Comparison of ENCODE assay signal across 9 mouse cellular contexts in the genomic region with DNA sequence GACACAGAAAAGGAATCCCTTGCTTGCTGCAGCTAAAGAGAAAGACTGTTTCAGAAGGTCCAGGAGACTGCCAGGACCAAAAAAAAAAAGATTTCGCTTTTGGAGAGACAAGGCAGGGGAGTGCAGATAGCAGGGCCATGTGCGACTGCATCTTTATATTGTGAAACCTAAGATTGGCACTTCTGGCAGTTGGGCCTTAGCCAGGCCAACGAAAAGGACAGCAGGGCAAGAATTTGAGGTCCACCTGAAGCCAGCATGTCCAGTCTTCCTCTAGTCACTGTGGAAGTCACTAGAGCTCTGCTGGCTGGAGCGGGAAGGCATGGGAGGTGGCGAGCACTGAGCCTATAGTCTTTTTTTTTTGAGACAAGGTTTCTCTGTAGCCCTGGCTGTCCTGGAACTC. TPM values are rescaled to one million over a fixed set of nuclear protein-coding genes. Genes with fewer than 3 reads are reported as not detected.
A peak's percentile ranks its signal among the peaks of the same experiment; 100 is the strongest.
DNase-seq lines count a peak whose midpoint lies in the region; ATAC-seq and TF ChIP-seq lines count a peak whose summit lies in the region.
"Had no signal": no experiment of that assay in that cellular context is flagged by ENCODE, and none has a peak within 500 bp of the region (broad histone marks: within the 10 kb centered on the region; RNA-seq: fewer than 3 reads in every experiment).

No protein-coding gene starts in this region.

- H3K4me1 ChIP-seq in lung, embryonic 16.5 days (replicated peaks; ENCODE audit: control insufficient read depth, insufficient read depth, low read length) = peaks cover 17% of the 10 kb centered on the region
- peaks cover 12% of the 10 kb centered on the region for H3K4me1 ChIP-seq in embryonic facial prominence, embryonic 14.5 days (ENCODE audit: control insufficient read depth, insufficient read depth, low read length)
- peaks cover 13% of the 10 kb centered on the region for H3K4me1 ChIP-seq in limb, embryonic 11.5 days (ENCODE audit: control insufficient read depth, insufficient read depth, low read length)
- H3K4me1 ChIP-seq in small intestine, adult 2 months (ENCODE audit: control insufficient read depth, insufficient read depth, insufficient read length, low read length) = peaks cover 26% of the 10 kb centered on the region; the same call in 1 of the 2 replicates

- H3K36me3 ChIP-seq in lung, embryonic 16.5 days (ENCODE audit: control insufficient read depth, insufficient read depth, low read length) = peaks cover 3% of the 10 kb centered on the region; the same call in 1 of the 2 replicates
- H3K36me3 ChIP-seq in embryonic facial prominence, embryonic 14.5 days (ENCODE audit: control insufficient read depth, insufficient read depth, low read length) = peaks cover 27% of the 10 kb centered on the region
- H3K36me3 ChIP-seq in limb, embryonic 11.5 days (ENCODE audit: control insufficient read depth, insufficient read depth, low read length) = peaks cover 5% of the 10 kb centered on the region
- H3K36me3 ChIP-seq in small intestine, adult 2 months (ENCODE audit: control insufficient read depth, insufficient read depth, low read length) = peaks cover 16% of the 10 kb centered on the region

- H3K9ac ChIP-seq in lung, embryonic 16.5 days (ENCODE audit: low read length) = peak overlapping the region; percentile 97
- H3K9ac ChIP-seq in embryonic facial prominence, embryonic 14.5 days (ENCODE audit: low read depth, low read length) = peak overlapping the region; percentile 89
- peak overlapping the region; percentile 94; the same call in 1 of the 2 replicates for H3K9ac ChIP-seq in limb, embryonic 11.5 days (ENCODE audit: low read length)

- H3K27ac ChIP-seq in lung, embryonic 16.5 days (ENCODE audit: low read length) = no peak overlapping the region
- H3K27ac ChIP-seq in embryonic facial prominence, embryonic 14.5 days (replicated peaks; ENCODE audit: low read depth, low read length) = no peak overlapping the region; the same call in 1 of the 2 replicates
- H3K27ac ChIP-seq in limb, embryonic 11.5 days (replicated peaks; ENCODE audit: low read depth, low read length) = no peak overlapping the region; the same call in 1 of the 2 replicates
- H3K27ac ChIP-seq in small intestine, adult 2 months (ENCODE audit: insufficient read depth, low read depth, low read length) = no peak overlapping the region

- no peak for TF ChIP-seq CTCF in small intestine, adult 2 months (IDR thresholded peaks at IDR 0.05; ENCODE audit: extremely low read depth, insufficient read length, insufficient replicate concordance, low read depth, low read length)

- DNase-seq in lung, postnatal 25 days (ENCODE audit: low spot score) = no peak
- DNase-seq in embryonic facial prominence, embryonic 14.5 days (ENCODE audit: low spot score) = no peak
- DNase-seq in limb, embryonic 11.5 days (ENCODE audit: low spot score) = no peak
- DNase-seq in frontal cortex, postnatal 25 days (ENCODE audit: low spot score in 2 of 2) = no peak
- DNase-seq in layer of hippocampus, postnatal 25 days (ENCODE audit: extremely low spot score in 1 of 2, low spot score in 1 of 2) = no peak
- DNase-seq in cerebellum, adult 8-10 months = no peak

- no peak for ATAC-seq in lung, embryonic 16.5 days (ENCODE audit: low read depth)
- ATAC-seq in embryonic facial prominence, embryonic 14.5 days (ENCODE audit: low read depth) = no peak
- no peak for ATAC-seq in limb, embryonic 11.5 days (ENCODE audit: insufficient number of reproducible peaks, low FRiP score, low TSS enrichment, low read depth)

- peak overlapping the region; percentile 65 for H3K4me2 ChIP-seq in lung, embryonic 16.5 days (ENCODE audit: low read depth, low read length)
- H3K4me2 ChIP-seq in embryonic facial prominence, embryonic 14.5 days (ENCODE audit: low read depth, low read length) = peak overlapping the region; percentile 61
- peak overlapping the region; percentile 76 for H3K4me2 ChIP-seq in limb, embryonic 11.5 days (ENCODE audit: low read depth, severe bottlenecking)

- whole genome bisulfite sequencing in lung, embryonic 16.5 days = 49% methylated on average over 5 of the region's 5 CpGs
- WGBS in embryonic facial prominence, embryonic 14.5 days = 57% methylated on average over 5 of the region's 5 CpGs
- 67% methylated on average over 5 of the region's 5 CpGs for WGBS in limb, embryonic 11.5 days
- 24% methylated on average over 5 of the region's 5 CpGs for WGBS in small intestine, adult 2 months

- TF ChIP-seq POLR2A in small intestine, adult 2 months (IDR thresholded peaks at IDR 0.05; ENCODE audit: low read depth, low read length) = no peak

- no peaks in the 10 kb centered on the region for H3K27me3 ChIP-seq in lung, embryonic 16.5 days (ENCODE audit: control insufficient read depth, insufficient read depth, low read depth, low read length)
- no peaks in the 10 kb centered on the region for H3K27me3 ChIP-seq in embryonic facial prominence, embryonic 14.5 days (replicated peaks; ENCODE audit: control insufficient read depth, insufficient read depth, low read length)
- no peaks in the 10 kb centered on the region for H3K27me3 ChIP-seq in limb, embryonic 11.5 days (ENCODE audit: control insufficient read depth, insufficient read depth, low read length)
- H3K27me3 ChIP-seq in small intestine, adult 2 months (ENCODE audit: control insufficient read depth, insufficient read depth, low read length) = no peaks in the 10 kb centered on the region

- peak overlapping the region; percentile 79 for H3K4me3 ChIP-seq in lung, embryonic 16.5 days (ENCODE audit: low read length)
- H3K4me3 ChIP-seq in embryonic facial prominence, embryonic 14.5 days (ENCODE audit: low read depth, low read length) = peak overlapping the region; percentile 66
- peak overlapping the region; percentile 70 for H3K4me3 ChIP-seq in limb, embryonic 11.5 days (ENCODE audit: low read depth, low read length)
- peak overlapping the region; percentile 15 for H3K4me3 ChIP-seq in small intestine, adult 2 months (ENCODE audit: low read depth, low read length)

- H3K9me3 ChIP-seq in lung, embryonic 16.5 days (ENCODE audit: control insufficient read depth, low read length) = no peaks in the 10 kb centered on the region
- H3K9me3 ChIP-seq in embryonic facial prominence, embryonic 14.5 days (ENCODE audit: control insufficient read depth, low read length) = no peaks in the 10 kb centered on the region
- H3K9me3 ChIP-seq in limb, embryonic 11.5 days (ENCODE audit: control insufficient read depth, low read length) = no peaks in the 10 kb centered on the region

RNA-seq across cellular contexts. Expression of a gene that starts 1.2 kb away (rescaled TPM):
- 130 and 147 TPM in 2 replicates for polyA plus RNA-seq in lung, embryonic 16.5 days (2015; fragmentation: Nextera tagmentation; extraction: Ambion mirVana)
- polyA plus RNA-seq in embryonic facial prominence, embryonic 14.5 days (2014; fragmentation: Nextera tagmentation; extraction: Ambion mirVana) = 87.0 and 99.7 TPM in 2 replicates
- 174 and 185 TPM in 2 replicates for polyA plus RNA-seq in limb, embryonic 11.5 days (2014; fragmentation: Nextera tagmentation; extraction: Ambion mirVana)
- 52.3 and 108 TPM in 2 replicates for polyA plus RNA-seq in small intestine, adult 2 months (2012; rRNA removed)
- 1 to 10 TPM; 4.5 to 5.6 TPM for total RNA-seq in layer of hippocampus, postnatal 25 days (2021)

RNA-seq across cellular contexts. Expression of a gene that starts 16.0 kb away (rescaled TPM):
- 15.2 and 16.0 TPM in 2 replicates for polyA plus RNA-seq in lung, embryonic 16.5 days (2015; fragmentation: Nextera tagmentation; extraction: Ambion mirVana)
- 18.1 and 21.4 TPM in 2 replicates for polyA plus RNA-seq in embryonic facial prominence, embryonic 14.5 days (2014; fragmentation: Nextera tagmentation; extraction: Ambion mirVana)
- 17.7 and 18.9 TPM in 2 replicates for polyA plus RNA-seq in limb, embryonic 11.5 days (2014; fragmentation: Nextera tagmentation; extraction: Ambion mirVana)
- polyA plus RNA-seq in small intestine, adult 2 months (2012; rRNA removed) = 19.7 and 44.8 TPM in 2 replicates
- 10 to 100 TPM; 74.3 to 75.8 TPM for total RNA-seq in layer of hippocampus, postnatal 25 days (2021)

RNA-seq across cellular contexts. Expression of a gene that starts 24.7 kb away (rescaled TPM):
- 0.94 TPM in 1 of 2 replicates, not detected in the other for polyA plus RNA-seq in lung, embryonic 16.5 days (2015; fragmentation: Nextera tagmentation; extraction: Ambion mirVana)
- 7.9 and 33.0 TPM in 2 replicates for polyA plus RNA-seq in embryonic facial prominence, embryonic 14.5 days (2014; fragmentation: Nextera tagmentation; extraction: Ambion mirVana)
- not detected in 2 replicates for polyA plus RNA-seq in limb, embryonic 11.5 days (2014; fragmentation: Nextera tagmentation; extraction: Ambion mirVana)
- polyA plus RNA-seq in small intestine, adult 2 months (2012; rRNA removed) = 1.6 TPM in 1 of 2 replicates, not detected in the other
- 1 to 10 TPM in 1 of 2 experiments, not detected in 1; 1.3 TPM for total RNA-seq in layer of hippocampus, postnatal 25 days (2021)
- polyA plus RNA-seq: inflammation-experienced regulatory T-cells, adult 6 months had no signal

RNA-seq across cellular contexts. Expression of a gene that starts 30.5 kb away (rescaled TPM):
- polyA plus RNA-seq in lung, embryonic 16.5 days (2015; fragmentation: Nextera tagmentation; extraction: Ambion mirVana) = 0.43 TPM in 1 of 2 replicates, not detected in the other
- polyA plus RNA-seq in embryonic facial prominence, embryonic 14.5 days (2014; fragmentation: Nextera tagmentation; extraction: Ambion mirVana) = 6.5 and 27.0 TPM in 2 replicates
- not detected in 2 replicates for polyA plus RNA-seq in limb, embryonic 11.5 days (2014; fragmentation: Nextera tagmentation; extraction: Ambion mirVana)
- 0.70 TPM in 1 of 2 replicates, not detected in the other for polyA plus RNA-seq in small intestine, adult 2 months (2012; rRNA removed)
- not detected for total RNA-seq in layer of hippocampus, postnatal 25 days (2021)
- polyA plus RNA-seq: inflammation-experienced regulatory T-cells, adult 6 months had no signal

RNA-seq across cellular contexts. Expression of a gene that starts 36.4 kb away (rescaled TPM):
- polyA plus RNA-seq in lung, embryonic 16.5 days (2015; fragmentation: Nextera tagmentation; extraction: Ambion mirVana) = 0.13 TPM in 1 of 2 replicates, not detected in the other
- 1.5 and 4.6 TPM in 2 replicates for polyA plus RNA-seq in embryonic facial prominence, embryonic 14.5 days (2014; fragmentation: Nextera tagmentation; extraction: Ambion mirVana)
- polyA plus RNA-seq in limb, embryonic 11.5 days (2014; fragmentation: Nextera tagmentation; extraction: Ambion mirVana) = not detected in 2 replicates
- polyA plus RNA-seq in small intestine, adult 2 months (2012; rRNA removed) = 2.2 and 6.7 TPM in 2 replicates
- under 1 TPM; 0.30 to 0.40 TPM for total RNA-seq in layer of hippocampus, postnatal 25 days (2021)
- polyA plus RNA-seq: inflammation-experienced regulatory T-cells, adult 6 months had no signal

Comparison
In these comparisons a context has a peak if more than half of its experiments do, and no peak if none do; other contexts are left out.
1. H3K4me3 ChIP-seq: peak in every context shown above with its lines; median percentile 79 in lung, embryonic 16.5 days; 70 in limb, embryonic 11.5 days; 66 in embryonic facial prominence, embryonic 14.5 days; 15 in small intestine, adult 2 months.